Mouse (Mus musculus) intestine, embryonic 14.5 days (tissue): Measurements from ENCODE around the gene Dnajc5. TPM values are rescaled to one million over a fixed set of nuclear protein-coding genes. Genes with fewer than 3 reads are reported as not detected.

ENCODE experiments used
- ATAC-seq: fragments of 200-750 bp; cut with Nextera tagmentation; replicated peaks from 2 replicates; pipeline ENCODE4 v1.8.0; 2017; ENCODE audit warnings: low read depth, moderate number of reproducible peaks, moderate TSS enrichment, moderate library complexity; ENCODE audit not compliant: low FRiP score, low TSS enrichment
- DNase-seq: peaks from one replicate; pipeline ENCODE4 v3.0.0-alpha.2; 2018; ENCODE audit warnings: low spot score
- H3K27ac ChIP-seq: fragments of 300-500 bp; sonication (generic); 2 replicates; pipeline ENCODE4 v1.5.1; 2014; ENCODE audit warnings: low read depth, mild to moderate bottlenecking, control low read depth
- H3K27me3 ChIP-seq: fragments of 300-500 bp; sonication (generic); replicated peaks from 2 replicates; pipeline ENCODE4 v1.6.1; 2014; ENCODE audit warnings: low read length, control low read depth; ENCODE audit not compliant: control insufficient read depth, insufficient read depth
- H3K36me3 ChIP-seq: fragments of 300-500 bp; sonication (generic); 2 replicates; pipeline ENCODE4 v1.6.1; 2014; ENCODE audit warnings: low read length, control low read depth; ENCODE audit not compliant: control insufficient read depth, insufficient read depth
- H3K4me1 ChIP-seq: fragments of 300-500 bp; sonication (generic); replicated peaks from 2 replicates; pipeline ENCODE4 v1.6.1; 2014; ENCODE audit warnings: low read length, control low read depth, mixed read lengths; ENCODE audit not compliant: control insufficient read depth, insufficient read depth
- H3K4me2 ChIP-seq: fragments of 300-500 bp; sonication (generic); 2 replicates; pipeline ENCODE4 v1.6.1; 2014; ENCODE audit warnings: low read length
- H3K4me3 ChIP-seq: fragments of 300-500 bp; sonication (generic); 2 replicates; pipeline ENCODE4 v1.5.1; 2014; ENCODE audit warnings: low read depth, low read length, control low read depth, mixed read lengths
- H3K9ac ChIP-seq: fragments of 300-500 bp; sonication (generic); 2 replicates; pipeline ENCODE4 v1.6.1; 2014; ENCODE audit warnings: mild to moderate bottlenecking, low read length
- H3K9me3 ChIP-seq: fragments of 300-500 bp; sonication (generic); 2 replicates; pipeline ENCODE4 v1.6.1; 2016; ENCODE audit warnings: low read length, control low read depth; ENCODE audit not compliant: control insufficient read depth
- WGBS: fragments of 180-500 bp; shearing (Covaris S2); extraction: QIAGEN DNeasy Blood & Tissue Kit; methylation state at CpG from one replicate; pipeline ENCODE4 v1.1.7; 2014; 5-methylcytosine and 5-hydroxymethylcytosine counted together
- polyA plus RNA-seq: library from polyadenylated mRNA; unstranded; fragments of >200 nt; fragmentation: Nextera tagmentation; extraction: Ambion mirVana; gene quantifications from 2 replicates; pipeline ENCODE4 v1.2.1, GENCODE M21; 2014

Gene Dnajc5
- polyA plus RNA-seq: 79.4 and 79.8 TPM in 2 replicates

GRCm38 (mm10) chr2:181520118-181520935 is at the start of gene Dnajc5:
Gene Dnajc5 (plus strand): TSS chr2:181520485.
- H3K4me1 ChIP-seq: peaks cover 25% of the 10 kb centered on the region
- H3K4me3 ChIP-seq: peak within 1 kb of the TSS; percentile 85
- no peaks in the 10 kb centered on the region for H3K9me3 ChIP-seq
- peak within 1 kb of the TSS; percentile 73 for H3K4me2 ChIP-seq
- H3K27ac ChIP-seq: peak within 1 kb of the TSS; percentile 97
- peak within 1 kb of the TSS; percentile 92 for H3K9ac ChIP-seq
- no peaks in the 10 kb centered on the region for H3K27me3 ChIP-seq
- under 1% methylated on average over 74 of the region's 74 CpGs for whole genome bisulfite sequencing
- DNase-seq: peak; percentile 97
- peak; percentile 97 for ATAC-seq
- H3K36me3 ChIP-seq: peaks cover 24% of the 10 kb centered on the region

- 60% methylated on average over 5 of the region's 5 CpGs for WGBS
- Histone ChIP-seq H3K36me3 (no peaks in the 10 kb centered on the region), H3K27ac (no peak overlapping the region), H3K4me3 (no peak overlapping the region), H3K27me3 (no peaks in the 10 kb centered on the region), H3K4me2 (no peak overlapping the region), H3K9ac (no peak overlapping the region), H3K4me1 (no peaks in the 10 kb centered on the region; the same call in 1 of the 2 replicates), H3K9me3 (no peaks in the 10 kb centered on the region)
- ATAC-seq (no peak), DNase-seq (no peak)
Measured at GRCm38 (mm10) chr2:181471246-181471645, 49.0 kb upstream of the Dnajc5 start.

DNA sequence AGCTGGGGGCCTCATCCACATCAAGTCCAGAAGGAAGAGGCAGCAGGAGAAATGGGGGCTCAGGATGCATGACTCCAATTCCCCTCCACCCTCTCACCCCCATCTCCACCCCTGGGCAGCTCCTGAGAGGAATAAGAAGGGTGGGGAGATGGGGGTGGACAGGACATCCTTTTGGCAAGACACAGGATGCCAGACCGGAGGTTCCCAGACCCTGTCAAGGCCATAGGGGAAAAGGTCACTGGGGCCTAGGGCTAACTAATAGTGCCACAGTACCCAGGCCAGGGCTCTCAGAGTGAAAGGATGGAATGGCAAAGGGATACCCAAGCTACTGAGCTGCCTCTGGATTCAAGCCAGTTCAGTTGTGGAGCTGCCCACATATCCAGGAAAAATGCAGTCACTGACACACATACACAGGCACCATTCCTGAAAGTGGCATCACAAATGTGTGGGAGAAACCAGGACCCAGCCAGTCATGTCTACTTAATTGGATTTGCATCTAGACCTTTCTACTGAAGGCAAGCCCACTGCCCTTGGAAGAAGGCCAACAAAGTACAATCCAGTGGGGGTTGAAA is 47.9 kb upstream of the Dnajc5 start:
- 77% methylated on average over 1 of the region's 1 CpGs for WGBS
- DNase-seq (no peak), ATAC-seq (no peak)
- Histone ChIP-seq H3K4me1 (no peaks in the 10 kb centered on the region; the same call in 1 of the 2 replicates), H3K36me3 (no peaks in the 10 kb centered on the region), H3K4me2 (no peak overlapping the region), H3K4me3 (no peak overlapping the region), H3K27me3 (no peaks in the 10 kb centered on the region), H3K9ac (no peak overlapping the region), H3K27ac (no peak overlapping the region), H3K9me3 (no peaks in the 10 kb centered on the region)

DNA sequence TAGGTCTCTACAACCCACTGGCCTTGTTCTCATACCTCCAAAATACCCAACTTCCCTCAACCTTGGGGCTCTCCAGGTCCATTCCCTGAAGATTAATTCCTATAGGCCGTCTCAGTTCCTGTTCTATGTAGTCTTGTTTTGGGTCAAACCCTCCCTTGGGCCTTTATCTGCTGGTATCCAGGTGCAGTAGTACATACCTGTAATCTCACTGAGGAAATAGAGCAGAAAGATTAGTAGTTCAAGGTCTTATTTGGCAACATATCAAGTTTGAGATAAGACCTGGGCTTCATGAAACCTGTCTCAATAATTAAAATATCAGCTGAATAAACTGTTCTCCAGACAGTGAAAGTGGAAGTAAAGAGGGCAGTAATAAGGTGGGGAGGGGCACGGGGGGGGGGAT is 37.2 kb upstream of the Dnajc5 start:
- H3K4me2 ChIP-seq: no peak overlapping the region
- no peak overlapping the region for H3K9ac ChIP-seq
- no peaks in the 10 kb centered on the region for H3K9me3 ChIP-seq
- H3K27ac ChIP-seq: no peak overlapping the region
- 47% methylated on average over 2 of the region's 2 CpGs for WGBS
- ATAC-seq (no peak), DNase-seq (no peak)
- no peaks in the 10 kb centered on the region for H3K27me3 ChIP-seq
- peaks cover 28% of the 10 kb centered on the region for H3K4me1 ChIP-seq
- H3K4me3 ChIP-seq: no peak overlapping the region
- H3K36me3 ChIP-seq: no peaks in the 10 kb centered on the region

- H3K27me3 ChIP-seq: no peaks in the 10 kb centered on the region
- H3K4me1 ChIP-seq: peaks cover 29% of the 10 kb centered on the region
- H3K9ac ChIP-seq: no peak overlapping the region
- no peak overlapping the region for H3K4me3 ChIP-seq
- H3K27ac ChIP-seq: no peak overlapping the region
- no peak overlapping the region for H3K4me2 ChIP-seq
- no peaks in the 10 kb centered on the region for H3K9me3 ChIP-seq
- DNase-seq (no peak), ATAC-seq (no peak)
- no peaks in the 10 kb centered on the region for H3K36me3 ChIP-seq
- 32% methylated on average over 7 of the region's 7 CpGs for WGBS
Measured at GRCm38 (mm10) chr2:181483562-181484318, 36.5 kb upstream of the Dnajc5 start.

GRCm38 (mm10) chr2:181484456-181485233 is 35.6 kb upstream of the Dnajc5 start:
- peaks cover 29% of the 10 kb centered on the region for H3K4me1 ChIP-seq
- ATAC-seq (no peak), DNase-seq (no peak)
- H3K27ac ChIP-seq: no peak overlapping the region
- 86% methylated on average over 6 of the region's 6 CpGs for WGBS
- H3K4me2 ChIP-seq: no peak overlapping the region
- no peak overlapping the region for H3K4me3 ChIP-seq
- H3K27me3 ChIP-seq: no peaks in the 10 kb centered on the region
- H3K9ac ChIP-seq: no peak overlapping the region
- H3K36me3 ChIP-seq: no peaks in the 10 kb centered on the region
- H3K9me3 ChIP-seq: no peaks in the 10 kb centered on the region

- Histone ChIP-seq H3K27ac (peak overlapping the region; percentile 43; the same call in 1 of the 2 replicates), H3K4me1 (peaks cover 29% of the 10 kb centered on the region)
- DNase-seq: no peak
Measured at GRCm38 (mm10) chr2:181485741-181486140, 34.5 kb upstream of the Dnajc5 start.

More at GRCm38 (mm10) chr2:181485741-181486140, 34.5 kb upstream of the Dnajc5 start:
- ATAC-seq: no peak
- no peak overlapping the region for H3K4me2 ChIP-seq
- no peaks in the 10 kb centered on the region for H3K27me3 ChIP-seq
- H3K36me3 ChIP-seq: no peaks in the 10 kb centered on the region
- no peak overlapping the region for H3K9ac ChIP-seq
- no peak overlapping the region for H3K4me3 ChIP-seq
- no peaks in the 10 kb centered on the region for H3K9me3 ChIP-seq
- 14% methylated on average over 1 of the region's 1 CpGs for WGBS
